Mouse (Mus musculus) urinary bladder, postnatal 0 days (tissue): ENCODE results near the gene Olfr307. TPM values are rescaled to one million over a fixed set of nuclear protein-coding genes. Genes with fewer than 3 reads are reported as not detected.

ENCODE experiments used
- microRNA-seq: library from miRNA; unstranded; fragments of <30 nt; microRNA quantifications from one replicate; pipeline ENCODE4, GENCODE M21; 2016
- polyA plus RNA-seq: library from polyadenylated mRNA; unstranded; fragments of >200 nt; fragmentation: Nextera tagmentation; extraction: Ambion mirVana; gene quantifications from 2 replicates; pipeline ENCODE4 v1.2.1, GENCODE M21; 2015

Gene Olfr307
- polyA plus RNA-seq: not detected in 2 replicates

DNA sequence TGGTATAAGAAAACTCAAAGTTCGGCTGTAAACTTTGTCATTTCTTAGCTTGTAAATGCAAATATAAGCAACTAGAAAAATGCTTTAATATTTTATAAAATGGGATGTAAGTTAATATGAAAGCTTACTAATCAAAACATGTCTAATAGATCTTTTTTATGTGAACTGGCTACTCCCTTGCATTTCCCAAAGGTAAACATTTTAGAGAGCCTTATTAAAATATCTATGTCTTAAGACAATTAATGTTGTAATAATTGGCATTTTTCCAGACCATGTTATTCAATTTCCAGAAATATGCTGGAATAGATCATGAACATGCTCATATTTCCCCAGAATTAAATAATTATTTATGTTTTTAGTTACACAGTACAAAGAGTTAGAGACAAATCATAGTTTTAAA is at the start of gene Olfr307:
Olfr307 (minus strand) TSS at position 101 of the 400 bp plus-strand sequence.

DNA sequence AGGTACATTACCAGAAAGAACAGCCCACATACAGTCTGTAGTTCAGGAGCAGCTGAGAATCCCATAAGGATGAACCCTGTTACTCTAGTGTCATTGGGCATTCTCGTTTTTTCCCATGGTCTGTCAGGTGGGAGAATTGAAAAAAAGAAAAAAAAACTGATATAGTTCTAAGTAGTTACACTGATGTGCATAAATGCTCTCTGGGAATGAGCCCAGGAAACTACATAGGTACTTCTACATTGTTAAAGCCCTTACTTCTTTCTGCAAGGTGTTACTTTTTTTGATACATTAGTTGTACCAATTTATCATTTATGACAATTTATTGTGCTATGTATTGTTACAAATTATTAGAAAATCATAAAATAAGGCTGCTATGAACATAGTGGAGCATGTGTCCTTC is 49.2 kb upstream of the Olfr307 start, which contains the start of gene Olfr304:
Olfr304 (minus strand) TSS at position 101 of the 400 bp plus-strand sequence.

DNA sequence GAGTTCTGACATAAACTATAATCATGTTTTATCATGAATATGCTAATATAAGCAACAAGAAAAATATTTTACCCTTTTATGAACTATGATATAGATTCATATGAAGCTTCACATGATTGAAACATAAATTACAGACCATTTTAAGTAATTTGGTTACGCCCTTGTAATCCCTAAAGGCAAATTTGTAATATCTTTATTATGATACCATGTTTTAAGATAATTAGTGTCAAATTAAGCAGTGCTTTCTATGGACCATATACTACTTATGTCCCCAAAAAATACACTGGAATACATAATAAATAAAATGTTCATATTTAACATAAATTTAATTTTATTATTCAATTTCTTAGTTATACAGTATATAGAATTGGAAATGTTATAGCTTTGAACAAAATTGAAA is 29.4 kb upstream of the Olfr307 start, which contains the start of gene Olfr305:
Olfr305 (minus strand) TSS at position 101 of the 400 bp plus-strand sequence.

DNA sequence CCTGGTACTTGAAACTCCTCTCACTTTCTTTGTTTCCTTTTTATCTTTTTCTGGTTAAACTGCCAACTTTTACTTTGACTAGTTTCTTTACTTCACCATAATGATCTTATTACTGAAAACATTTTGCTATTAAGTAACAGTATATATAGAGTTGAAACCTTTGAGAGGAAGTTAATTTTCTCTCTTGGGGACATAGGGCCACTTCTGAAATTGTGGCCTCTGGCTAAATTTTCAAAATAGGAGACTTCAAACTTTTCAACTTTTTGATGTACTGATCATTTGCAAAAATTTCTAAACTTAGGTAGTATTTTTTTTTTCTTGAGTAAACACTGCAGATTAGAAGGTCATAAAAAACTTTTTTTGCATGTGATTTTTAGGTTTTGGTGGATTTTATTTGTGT is 11.9 kb downstream of the Olfr307 start, which contains the start of gene Olfr308:
Olfr308 (minus strand) TSS at position 101 of the 400 bp plus-strand sequence.

DNA sequence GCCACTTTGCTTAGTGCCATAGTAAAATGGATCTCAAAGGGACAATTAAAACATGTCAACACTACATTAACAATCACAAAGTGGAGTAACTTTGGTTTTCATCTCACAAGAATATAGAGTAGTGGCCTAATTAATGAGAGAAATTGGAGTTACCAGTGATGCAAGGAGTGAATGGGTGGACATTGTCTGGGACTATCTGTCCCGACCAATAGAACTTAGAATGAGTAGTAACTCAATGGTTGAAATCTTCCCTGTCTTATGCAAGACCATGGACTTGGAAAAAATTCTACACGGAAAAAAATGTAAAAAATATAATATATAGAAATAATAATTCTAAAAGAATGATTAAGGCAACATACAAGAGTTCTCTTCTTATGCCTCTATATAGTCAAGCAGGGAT is 23.8 kb downstream of the Olfr307 start, which contains the start of gene Olfr309:
Olfr309 (minus strand) TSS at position 101 of the 400 bp plus-strand sequence.

Small RNAs within 50 kb of the gene (microRNA-seq; reads per million reads assigned to microRNA genes)
- gene Gm23192: not detected

Other genes starting within 250 kb of the Olfr307 start
- not detected in 2 replicates for gene Vmn2r75, start 165.8 kb downstream of the Olfr307 start, polyA plus RNA-seq
- not detected in 2 replicates for gene Vmn2r76, start 91.3 kb downstream of the Olfr307 start, polyA plus RNA-seq
- not detected in 2 replicates for gene Olfr310, start 60.4 kb downstream of the Olfr307 start, polyA plus RNA-seq
- not detected in 2 replicates for gene Olfr309, start 23.9 kb downstream of the Olfr307 start, polyA plus RNA-seq
- not detected in 2 replicates for gene Olfr308, start 12.0 kb downstream of the Olfr307 start, polyA plus RNA-seq
- gene Olfr305, start 29.3 kb upstream of the Olfr307 start, polyA plus RNA-seq: not detected in 2 replicates
- gene Olfr304, start 49.1 kb upstream of the Olfr307 start, polyA plus RNA-seq: not detected in 2 replicates
- gene Olfr303, start 60.2 kb upstream of the Olfr307 start, polyA plus RNA-seq: not detected in 2 replicates
- gene Olfr301, start 66.3 kb upstream of the Olfr307 start, polyA plus RNA-seq: not detected in 2 replicates
- gene Olfr299, start 122.3 kb upstream of the Olfr307 start, polyA plus RNA-seq: not detected in 2 replicates
- gene Olfr298, start 154.9 kb upstream of the Olfr307 start, polyA plus RNA-seq: not detected in 2 replicates
- gene Olfr297, start 182.4 kb upstream of the Olfr307 start, polyA plus RNA-seq: not detected in 2 replicates
- gene Olfr295, start 246.3 kb upstream of the Olfr307 start, polyA plus RNA-seq: not detected in 2 replicates